Comparison of ENCODE assay signal across 8 mouse cellular contexts in the genomic region with DNA sequence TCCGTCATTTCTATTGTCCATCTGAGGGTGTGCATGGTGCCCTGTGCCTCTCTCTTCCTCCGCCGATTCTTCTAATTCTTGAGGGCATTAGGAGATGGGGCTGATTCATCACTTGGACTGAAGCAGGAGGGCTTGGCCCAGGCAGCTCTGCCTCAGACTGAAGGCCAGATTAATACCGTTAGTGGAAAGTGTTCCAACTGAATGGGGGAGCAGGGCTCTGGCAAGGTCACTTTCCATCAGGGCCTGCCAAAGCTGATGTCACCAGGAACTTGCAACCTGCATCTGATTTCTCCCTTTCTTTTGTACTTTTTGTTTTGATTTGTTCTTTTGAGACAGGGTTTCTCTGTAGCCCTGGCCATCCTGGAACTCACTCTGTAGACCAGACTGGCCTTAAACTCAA.
DNase-seq lines count a peak whose midpoint lies in the region; ATAC-seq lines count a peak whose summit lies in the region.

No protein-coding gene starts in this region.

- no peaks in the 10 kb centered on the region for H3K36me3 ChIP-seq in forebrain, embryonic 14.5 days (ENCODE audit: control insufficient read depth, insufficient read depth, low read length)
- no peaks in the 10 kb centered on the region for H3K36me3 ChIP-seq in forebrain, embryonic 12.5 days (replicated peaks)

- no peak for ATAC-seq in forebrain, embryonic 14.5 days
- no peak for ATAC-seq in forebrain, embryonic 12.5 days (ENCODE audit: low FRiP score)
- ATAC-seq in frontal cortex, adult (ENCODE audit: low TSS enrichment): no peak

- no peak overlapping the region for H3K4me2 ChIP-seq in forebrain, embryonic 14.5 days (ENCODE audit: low read length)
- H3K4me2 ChIP-seq in forebrain, embryonic 12.5 days: no peak overlapping the region

- H3K4me1 ChIP-seq in forebrain, embryonic 14.5 days (ENCODE audit: control insufficient read depth, insufficient read depth, low read length): no peaks in the 10 kb centered on the region
- H3K4me1 ChIP-seq in forebrain, embryonic 12.5 days: no peaks in the 10 kb centered on the region

- no peaks in the 10 kb centered on the region for H3K9me3 ChIP-seq in forebrain, embryonic 14.5 days (replicated peaks; ENCODE audit: control insufficient read depth, low read length)
- no peaks in the 10 kb centered on the region for H3K9me3 ChIP-seq in forebrain, embryonic 12.5 days

- H3K4me3 ChIP-seq in forebrain, embryonic 14.5 days (ENCODE audit: low read depth, low read length): no peak overlapping the region
- H3K4me3 ChIP-seq in forebrain, embryonic 12.5 days (replicated peaks): no peak overlapping the region

- H3K27me3 ChIP-seq in forebrain, embryonic 14.5 days (replicated peaks; ENCODE audit: control insufficient read depth, insufficient read depth, low read length): no peaks in the 10 kb centered on the region
- no peaks in the 10 kb centered on the region for H3K27me3 ChIP-seq in forebrain, embryonic 12.5 days

- WGBS in forebrain, embryonic 14.5 days: 68% methylated on average over 4 of the region's 4 CpGs
- 84% methylated on average over 4 of the region's 4 CpGs for WGBS in forebrain, embryonic 12.5 days

- DNase-seq in forebrain, embryonic 14.5 days (ENCODE audit: low spot score): peak; percentile 65
- DNase-seq in cerebellum, adult 11-12 months: peak; percentile 47
- peak; percentile 84 for DNase-seq in heart, adult 8-10 months (ENCODE audit: low spot score)
- DNase-seq in lung, postnatal 25 days (ENCODE audit: low spot score): peak; percentile 55
- DNase-seq in spleen, postnatal 36 days (ENCODE audit: low spot score in 2 of 2): no peak
- DNase-seq in natural killer cell, adult 2 months (ENCODE audit: low spot score in 2 of 2): no peak

- H3K9ac ChIP-seq in forebrain, embryonic 14.5 days (ENCODE audit: low read length): no peak overlapping the region
- H3K9ac ChIP-seq in forebrain, embryonic 12.5 days: no peak overlapping the region

- no peak overlapping the region for H3K27ac ChIP-seq in forebrain, embryonic 14.5 days (ENCODE audit: low read depth, low read length)
- H3K27ac ChIP-seq in forebrain, embryonic 12.5 days: no peak overlapping the region

Comparison
In these comparisons a context has a peak if more than half of its experiments do, and no peak if none do; other contexts are left out.
1. DNase-seq: peak in forebrain, embryonic 14.5 days (single experiment), cerebellum, adult 11-12 months (single experiment), heart, adult 8-10 months (single experiment) and lung, postnatal 25 days (single experiment); none in spleen, postnatal 36 days (0 of 2) and natural killer cell, adult 2 months (0 of 2).